Mouse (Mus musculus): ENCODE results near the gene Abcc8. TPM values are rescaled to one million over a fixed set of nuclear protein-coding genes. Genes with fewer than 3 reads are reported as not detected.

Gene Abcc8
- polyA plus RNA-seq, 1 experiment from 2014 or later = 12.4 TPM

DNA sequence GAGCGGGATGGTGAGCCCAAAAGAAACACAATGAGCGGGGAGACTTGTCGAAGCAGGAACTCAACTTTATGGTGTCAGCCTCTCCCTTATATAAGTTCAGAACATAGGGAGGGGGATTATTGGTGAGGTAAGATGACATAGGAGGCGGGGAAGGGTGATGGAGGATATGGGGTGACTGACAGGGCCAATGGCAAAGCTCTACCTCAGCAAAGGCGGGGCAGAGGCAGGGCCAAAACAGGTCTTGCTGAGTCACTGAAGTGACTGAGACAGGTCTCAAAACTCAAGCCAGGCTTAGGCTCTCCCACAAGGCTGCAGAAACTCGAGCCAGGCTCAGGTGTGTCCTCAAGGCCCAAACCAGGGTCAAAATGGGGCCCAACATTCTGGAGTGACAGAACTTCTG is 93.5 kb downstream of the Abcc8 start:
- Histone ChIP-seq H3K27ac (replicated peaks) (no peak overlapping the region), H3K36me3 (peaks cover 36% of the 10 kb centered on the region), H3K4me2 (no peak overlapping the region), H3K4me1 (peaks cover 6% of the 10 kb centered on the region; the same call in 1 of the 2 replicates), H3K27me3 (replicated peaks) (no peaks in the 10 kb centered on the region), H3K4me3 (replicated peaks) (no peak overlapping the region), H3K9me3 (replicated peaks) (0 out of 2 replicates have a peak, but pooled peaks cover 6% of the 10 kb centered on the region), H3K9ac (replicated peaks) (no peak overlapping the region)
- whole genome bisulfite sequencing = 86% methylated on average over 6 of the region's 6 CpGs
- ATAC-seq (ENCODE audit: low FRiP score) = no peak

DNA sequence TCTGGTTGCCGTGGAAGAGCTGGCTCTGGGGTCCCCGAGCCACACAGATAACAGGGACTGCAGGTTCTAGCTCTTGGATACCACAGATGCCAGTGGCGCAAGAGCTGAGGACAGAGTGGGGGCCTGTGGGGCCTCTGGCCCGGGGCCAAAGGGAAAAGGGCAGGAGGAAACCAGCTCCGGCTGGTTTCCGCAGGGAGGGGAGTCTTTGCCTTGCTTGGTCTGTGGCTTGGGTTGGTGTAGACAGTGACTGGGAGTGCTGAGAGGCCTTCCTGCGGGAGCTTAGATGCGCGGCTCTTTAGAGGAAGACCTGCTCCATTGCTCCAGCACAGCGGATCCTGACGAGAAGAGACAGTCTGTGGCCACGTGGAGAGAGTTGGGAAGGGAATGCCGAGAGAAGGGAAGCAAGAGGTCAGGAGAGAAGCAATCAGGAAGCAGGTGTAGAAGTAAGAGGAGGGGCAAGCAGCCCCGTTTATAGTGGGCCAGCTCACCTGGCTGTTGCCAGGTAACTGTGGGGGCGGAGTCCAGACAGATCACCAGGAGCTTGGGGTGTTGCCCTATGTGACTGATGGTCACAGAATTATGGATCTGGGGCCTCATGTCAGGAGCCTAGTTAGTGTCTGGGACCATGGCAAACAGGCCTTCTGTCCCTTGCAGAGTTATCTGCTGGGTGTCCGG is 94.9 kb downstream of the Abcc8 start:
- no peak overlapping the region for H3K9ac ChIP-seq (replicated peaks)
- H3K27ac ChIP-seq (replicated peaks) = no peak overlapping the region
- no peak overlapping the region for H3K4me3 ChIP-seq (replicated peaks)
- H3K36me3 ChIP-seq = peaks cover 49% of the 10 kb centered on the region
- H3K9me3 ChIP-seq (replicated peaks) = 0 out of 2 replicates have a peak, but pooled peaks cover 6% of the 10 kb centered on the region
- no peaks in the 10 kb centered on the region for H3K27me3 ChIP-seq (replicated peaks)
- no peak overlapping the region for H3K4me2 ChIP-seq
- peaks cover 6% of the 10 kb centered on the region; the same call in 1 of the 2 replicates for H3K4me1 ChIP-seq
- ATAC-seq (ENCODE audit: low FRiP score) = 0 out of 2 replicates have a peak, but pooled peaks have one; percentile 11
- 77% methylated on average over 16 of the region's 16 CpGs for WGBS

DNA sequence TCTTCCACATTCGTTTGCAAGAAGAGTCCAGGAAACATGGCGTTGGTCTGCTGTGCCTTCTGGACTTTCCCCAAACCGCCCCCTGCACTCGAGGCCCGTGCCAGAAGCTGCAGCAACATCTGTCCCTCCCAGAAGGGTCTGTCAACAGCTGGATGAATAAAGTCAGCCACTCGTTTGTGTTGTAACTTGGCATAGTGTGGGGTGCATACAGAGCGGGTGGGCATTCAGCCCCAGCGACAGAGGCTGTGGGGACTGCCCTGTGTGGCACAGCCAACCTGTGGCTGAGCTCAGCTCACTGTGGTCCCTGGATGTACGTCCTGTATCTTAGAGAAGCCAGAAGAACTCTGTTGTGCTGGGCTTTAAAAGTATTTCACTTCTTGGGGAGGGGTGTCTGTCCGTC is 95.8 kb downstream of the Abcc8 start:
- Histone ChIP-seq H3K9me3 (replicated peaks) (0 out of 2 replicates have a peak, but pooled peaks cover 4% of the 10 kb centered on the region), H3K4me2 (no peak overlapping the region), H3K36me3 (peaks cover 58% of the 10 kb centered on the region), H3K27ac (replicated peaks) (no peak overlapping the region), H3K4me3 (replicated peaks) (no peak overlapping the region), H3K4me1 (peaks cover 6% of the 10 kb centered on the region; the same call in 1 of the 2 replicates), H3K27me3 (replicated peaks) (no peaks in the 10 kb centered on the region), H3K9ac (replicated peaks) (no peak overlapping the region)
- no peak for ATAC-seq (ENCODE audit: low FRiP score)
- 89% methylated on average over 10 of the region's 10 CpGs for WGBS

DNA sequence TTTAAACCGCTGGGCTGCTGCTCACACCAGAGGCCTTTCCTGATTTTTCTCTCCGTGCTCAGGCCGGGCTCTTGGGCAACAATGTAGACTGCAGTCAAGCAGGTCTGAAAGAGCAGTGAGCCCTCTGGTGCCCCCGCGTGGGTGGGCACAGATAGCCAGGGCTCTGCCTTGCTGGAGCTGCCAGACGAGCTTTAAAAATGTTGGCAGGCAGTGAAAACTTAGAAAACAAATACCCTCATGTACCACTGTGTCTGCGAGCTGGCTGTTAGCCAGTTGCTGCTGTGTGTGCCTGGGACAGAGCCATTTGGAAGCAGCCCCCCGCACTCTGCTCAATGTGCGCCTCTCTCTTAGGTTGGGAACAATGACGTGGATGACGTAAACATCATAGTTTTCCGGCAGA is 102.2 kb downstream of the Abcc8 start:
- 66% methylated on average over 12 of the region's 12 CpGs for WGBS
- Histone ChIP-seq H3K4me2 (no peak overlapping the region), H3K9me3 (replicated peaks) (no peaks in the 10 kb centered on the region), H3K36me3 (peaks cover 85% of the 10 kb centered on the region), H3K4me3 (replicated peaks) (no peak overlapping the region), H3K27me3 (replicated peaks) (no peaks in the 10 kb centered on the region), H3K4me1 (no peaks in the 10 kb centered on the region), H3K9ac (replicated peaks) (no peak overlapping the region), H3K27ac (replicated peaks) (no peak overlapping the region)
- ATAC-seq (ENCODE audit: low FRiP score) = no peak

DNA sequence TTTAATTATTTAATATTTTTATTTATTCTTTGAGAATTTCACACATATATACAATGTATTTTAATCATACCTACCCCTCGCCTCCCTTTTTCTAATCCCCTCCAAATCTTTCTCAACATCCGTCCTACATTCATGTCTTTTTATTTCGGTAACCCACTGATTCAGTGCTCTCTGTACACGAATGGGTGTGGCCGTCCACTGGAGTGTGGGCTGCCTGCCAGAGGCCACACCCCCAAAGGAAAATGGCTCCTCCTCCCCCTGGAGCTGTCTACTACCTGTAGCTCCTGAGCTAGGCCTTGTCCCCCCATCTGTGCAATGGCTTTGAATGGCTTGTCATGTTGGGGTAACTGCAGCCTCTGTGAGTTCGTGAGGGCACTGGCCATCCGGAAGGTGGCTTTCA is 103.0 kb downstream of the Abcc8 start:
- Histone ChIP-seq H3K4me1 (no peaks in the 10 kb centered on the region), H3K27me3 (replicated peaks) (no peaks in the 10 kb centered on the region), H3K9me3 (replicated peaks) (no peaks in the 10 kb centered on the region), H3K36me3 (peaks cover 85% of the 10 kb centered on the region), H3K4me2 (no peak overlapping the region), H3K9ac (replicated peaks) (no peak overlapping the region), H3K4me3 (replicated peaks) (no peak overlapping the region), H3K27ac (replicated peaks) (no peak overlapping the region)
- 89% methylated on average over 7 of the region's 7 CpGs for WGBS
- ATAC-seq (ENCODE audit: low FRiP score) = no peak

DNA sequence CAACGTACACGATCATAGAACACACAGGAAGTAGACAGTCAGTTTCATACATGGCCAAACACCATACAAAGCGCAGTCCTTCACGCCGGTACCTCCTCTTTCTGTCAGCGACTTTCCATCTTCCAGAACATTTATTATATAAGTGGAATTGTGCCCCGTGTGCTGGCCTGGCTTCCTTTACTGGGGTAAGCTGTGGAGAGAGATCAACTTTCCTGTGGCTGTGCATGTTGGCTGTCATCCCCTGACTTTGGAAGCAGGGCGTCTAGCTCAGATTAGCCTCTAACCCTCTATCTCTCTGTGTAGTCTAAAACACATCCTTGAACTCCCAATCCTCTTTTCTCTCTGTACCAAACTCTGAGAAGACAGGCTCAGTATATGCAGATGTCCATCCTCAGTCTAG is 111.0 kb downstream of the Abcc8 start:
- H3K4me3 ChIP-seq (replicated peaks) = no peak overlapping the region
- H3K9ac ChIP-seq (replicated peaks) = no peak overlapping the region
- no peaks in the 10 kb centered on the region for H3K9me3 ChIP-seq (replicated peaks)
- no peak overlapping the region for H3K27ac ChIP-seq (replicated peaks)
- no peaks in the 10 kb centered on the region for H3K27me3 ChIP-seq (replicated peaks)
- H3K4me2 ChIP-seq = no peak overlapping the region
- ATAC-seq (ENCODE audit: low FRiP score) = no peak
- H3K36me3 ChIP-seq = peaks cover 91% of the 10 kb centered on the region
- WGBS = 96% methylated on average over 8 of the region's 8 CpGs
- no peaks in the 10 kb centered on the region for H3K4me1 ChIP-seq

DNA sequence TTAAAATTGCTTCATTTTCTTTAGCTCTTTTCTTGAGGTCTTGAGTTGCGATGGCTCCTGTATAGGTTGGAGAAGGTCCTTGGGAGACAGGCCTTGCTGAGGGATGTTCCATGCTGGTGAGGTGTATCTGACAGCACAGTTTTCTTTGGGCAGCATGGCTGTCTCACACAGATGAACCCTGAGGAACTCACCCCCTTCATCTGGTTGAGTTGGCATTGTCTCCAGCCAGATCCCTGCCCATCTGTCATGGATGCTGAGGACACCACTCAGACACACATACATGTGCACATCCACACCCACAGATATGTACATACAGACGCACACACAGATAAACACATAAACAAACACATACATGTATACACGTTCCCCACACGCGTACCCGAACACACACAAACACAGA is 116.5 kb downstream of the Abcc8 start:
- peaks cover 85% of the 10 kb centered on the region for H3K36me3 ChIP-seq
- H3K27me3 ChIP-seq (replicated peaks) = no peaks in the 10 kb centered on the region
- ATAC-seq (ENCODE audit: low FRiP score) = no peak
- no peak overlapping the region for H3K9ac ChIP-seq (replicated peaks)
- H3K4me3 ChIP-seq (replicated peaks) = no peak overlapping the region
- no peaks in the 10 kb centered on the region for H3K4me1 ChIP-seq
- H3K27ac ChIP-seq (replicated peaks) = no peak overlapping the region
- no peaks in the 10 kb centered on the region for H3K9me3 ChIP-seq (replicated peaks)
- no peak overlapping the region for H3K4me2 ChIP-seq
- WGBS = 96% methylated on average over 6 of the region's 6 CpGs

DNA sequence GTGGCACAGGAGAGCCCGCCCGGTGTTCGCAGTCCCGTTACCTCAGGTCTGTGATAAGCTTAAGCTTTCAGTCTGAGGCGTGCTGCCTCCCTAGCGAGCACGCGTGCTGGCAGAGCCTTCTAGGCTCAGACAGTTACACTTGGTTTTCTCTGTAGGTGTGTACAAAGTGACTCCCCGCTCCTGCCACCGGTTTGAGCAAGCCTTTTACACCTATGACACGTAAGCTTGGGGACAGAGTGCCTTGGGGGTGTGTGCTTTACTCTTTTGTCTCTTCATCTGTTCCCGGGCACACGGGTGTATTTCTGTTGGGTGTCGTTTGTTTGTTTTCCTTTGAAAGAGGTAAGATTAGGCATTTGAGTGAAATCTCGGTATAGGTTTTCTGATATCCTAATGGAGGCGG is 118.2 kb downstream of the Abcc8 start:
- Histone ChIP-seq H3K27ac (replicated peaks) (no peak overlapping the region), H3K9me3 (replicated peaks) (no peaks in the 10 kb centered on the region), H3K4me3 (replicated peaks) (no peak overlapping the region), H3K4me1 (no peaks in the 10 kb centered on the region), H3K36me3 (peaks cover 84% of the 10 kb centered on the region), H3K27me3 (replicated peaks) (no peaks in the 10 kb centered on the region), H3K4me2 (no peak overlapping the region), H3K9ac (replicated peaks) (no peak overlapping the region)
- 97% methylated on average over 16 of the region's 16 CpGs for WGBS
- no peak for ATAC-seq (ENCODE audit: low FRiP score)

DNA sequence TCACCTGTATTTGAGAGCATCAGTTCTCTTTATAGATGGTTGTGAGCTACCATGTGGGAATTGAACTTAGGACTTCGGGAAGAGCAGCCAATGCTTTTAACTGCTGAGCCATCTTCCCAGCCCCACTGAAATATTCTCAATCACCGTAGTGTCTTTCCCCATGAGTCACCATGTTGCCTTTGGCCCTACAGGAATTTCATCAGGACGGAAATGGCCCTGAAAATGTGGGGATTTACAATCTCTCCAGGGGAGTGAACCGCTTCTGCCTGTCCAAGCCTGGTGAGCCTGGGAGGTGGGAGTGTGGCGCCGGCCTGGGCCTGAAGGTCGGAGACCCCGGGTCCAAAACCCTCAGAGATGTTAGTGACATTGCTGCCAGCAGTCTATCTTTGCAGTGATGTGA is 119.1 kb downstream of the Abcc8 start:
- WGBS = 99% methylated on average over 8 of the region's 8 CpGs
- Histone ChIP-seq H3K9ac (replicated peaks) (no peak overlapping the region), H3K4me3 (replicated peaks) (no peak overlapping the region), H3K4me2 (no peak overlapping the region), H3K4me1 (no peaks in the 10 kb centered on the region), H3K9me3 (replicated peaks) (no peaks in the 10 kb centered on the region), H3K27me3 (replicated peaks) (no peaks in the 10 kb centered on the region), H3K36me3 (peaks cover 84% of the 10 kb centered on the region), H3K27ac (replicated peaks) (no peak overlapping the region)
- ATAC-seq (ENCODE audit: low FRiP score) = no peak

DNA sequence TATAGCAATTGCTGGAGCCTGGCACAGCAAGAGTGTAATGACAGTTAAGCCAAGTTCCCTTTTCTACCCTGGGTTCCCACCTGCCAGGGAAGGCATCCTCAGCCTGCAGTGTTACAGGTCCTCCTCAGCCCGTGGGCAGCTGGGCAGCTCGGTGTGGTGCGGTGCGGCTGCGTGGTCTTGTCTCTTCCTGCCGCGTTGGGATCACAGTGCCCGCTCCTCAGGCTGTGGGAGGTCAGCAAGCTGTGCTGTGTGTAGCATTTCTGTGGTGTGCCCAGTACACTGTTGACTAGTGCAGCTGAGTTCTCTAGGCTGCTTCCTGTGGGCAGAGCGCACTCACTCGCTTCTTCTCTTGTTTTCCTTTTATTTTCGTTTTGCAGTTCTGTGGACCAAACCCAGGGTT is 121.0 kb downstream of the Abcc8 start:
- no peak overlapping the region for H3K9ac ChIP-seq (replicated peaks)
- no peaks in the 10 kb centered on the region for H3K4me1 ChIP-seq
- WGBS = 95% methylated on average over 11 of the region's 11 CpGs
- H3K4me2 ChIP-seq = no peak overlapping the region
- H3K9me3 ChIP-seq (replicated peaks) = no peaks in the 10 kb centered on the region
- no peaks in the 10 kb centered on the region for H3K27me3 ChIP-seq (replicated peaks)
- peaks cover 87% of the 10 kb centered on the region for H3K36me3 ChIP-seq
- no peak overlapping the region for H3K27ac ChIP-seq (replicated peaks)
- no peak for ATAC-seq (ENCODE audit: low FRiP score)
- no peak overlapping the region for H3K4me3 ChIP-seq (replicated peaks)

Measured in neural tube, embryonic 15.5 days (tissue).